Mouse (Mus musculus): ENCODE data around the gene Tex2.
"Not testable (repeated sequence)": the region's sequence is repeated elsewhere in the genome, so short reads cannot be mapped to it uniquely, and the experiment has no call there.

Tex2 gene

GRCm38 (mm10) chr11:106577624-106578355, 35.4 kb downstream of the Tex2 start:
- DNase-seq = not testable (repeated sequence)

- no peak for DNase-seq
Observed at GRCm38 (mm10) chr11:106574456-106574855, 38.8 kb downstream of the Tex2 start.

- no peak for DNase-seq
Observed at GRCm38 (mm10) chr11:106573476-106574240, 39.6 kb downstream of the Tex2 start.

- DNase-seq = no peak
Observed at GRCm38 (mm10) chr11:106572958-106573357, 40.3 kb downstream of the Tex2 start.

GRCm38 (mm10) chr11:106572020-106572782, 41.0 kb downstream of the Tex2 start:
- no peak for DNase-seq

GRCm38 (mm10) chr11:106571026-106571983, 41.9 kb downstream of the Tex2 start:
- DNase-seq = no peak

- DNase-seq = no peak
Observed at GRCm38 (mm10) chr11:106568329-106568960, 44.8 kb downstream of the Tex2 start.

GRCm38 (mm10) chr11:106566040-106566785, 47.0 kb downstream of the Tex2 start:
- DNase-seq = no peak

- no peak for DNase-seq
Observed at GRCm38 (mm10) chr11:106564261-106564660, 49.0 kb downstream of the Tex2 start.

- DNase-seq = no peak
Observed at GRCm38 (mm10) chr11:106562707-106563106, 50.5 kb downstream of the Tex2 start.

GRCm38 (mm10) chr11:106559773-106560172, 53.5 kb downstream of the Tex2 start:
- DNase-seq = no peak

- DNase-seq = no peak
Observed at GRCm38 (mm10) chr11:106558008-106558407, 55.2 kb downstream of the Tex2 start.

GRCm38 (mm10) chr11:106557398-106557797, 55.8 kb downstream of the Tex2 start:
- no peak for DNase-seq

GRCm38 (mm10) chr11:106556689-106557088, 56.5 kb downstream of the Tex2 start:
- DNase-seq = no peak

GRCm38 (mm10) chr11:106555805-106556615, 57.2 kb downstream of the Tex2 start:
- no peak for DNase-seq

- DNase-seq = no peak
Observed at GRCm38 (mm10) chr11:106550398-106550797, 62.8 kb downstream of the Tex2 start.

- DNase-seq = no peak
Observed at GRCm38 (mm10) chr11:106546081-106546480, 67.1 kb downstream of the Tex2 start.

GRCm38 (mm10) chr11:106544916-106545315, 68.3 kb downstream of the Tex2 start:
- no peak for DNase-seq

GRCm38 (mm10) chr11:106544133-106544532, 69.1 kb downstream of the Tex2 start:
- DNase-seq = no peak

GRCm38 (mm10) chr11:106543006-106543405, 70.2 kb downstream of the Tex2 start:
- DNase-seq = no peak

Data from embryo, embryonic 11 days (tissue).